Comparison of ENCODE assay signal across 14 mouse cellular contexts in genomic region chr11:54697611-54698010, GRCm38 (mm10).
A peak's percentile ranks its signal among the peaks of the same experiment; 100 is the strongest.
DNase-seq lines count a peak whose midpoint lies in the region; ATAC-seq lines count a peak whose summit lies in the region.
"Had no signal": no experiment of that assay in that cellular context is flagged by ENCODE, and none has a peak within 500 bp of the region (broad histone marks: within the 10 kb centered on the region; RNA-seq: fewer than 3 reads in every experiment).

No protein-coding gene starts in this region.

- peak; percentile 8 to 32 for DNase-seq in kidney, postnatal 36 days
- no peak for DNase-seq in kidney, postnatal 14 days
- peak; percentile 34 to 48 for DNase-seq in spleen, postnatal 36 days (ENCODE audit: low spot score in 2 of 2)
- no peak for DNase-seq in spleen, postnatal 4 days (ENCODE audit: low spot score in 2 of 2)
- no peak for DNase-seq in thymus, adult 18-20 months
- DNase-seq: adrenal gland, postnatal 14 days; cerebellum, adult 11-12 months; cerebellum, adult 9-10 months; cerebellum, postnatal 25 days; gastrocnemius, postnatal 14 days had no signal

- peak; percentile 57 for ATAC-seq in neutrophil, adult 5-6 weeks (ENCODE audit: extremely low read depth, insufficient number of reproducible peaks, low FRiP score, poor library complexity, severe bottlenecking)
- ATAC-seq: activated CD4-positive, CD25-positive, alpha-beta regulatory T cell, adult 4 months; forebrain, embryonic 15.5 days; Patski had no signal

Comparison
In these comparisons a context has a peak if more than half of its experiments do, and no peak if none do; other contexts are left out.
1. DNase-seq: peak in kidney, postnatal 36 days (2 of 2) and spleen, postnatal 36 days (2 of 2); none in kidney, postnatal 14 days (single experiment), spleen, postnatal 4 days (0 of 2) and thymus, adult 18-20 months (0 of 2).